Mouse (Mus musculus): ENCODE measurements at regions not wholly inside any gene's neighbourhood (a gene's known extent, or its start where the extent isn't known, plus 50 kb on each side); places are given as distances from the start of the nearest gene placed in this dataset.

DNA sequence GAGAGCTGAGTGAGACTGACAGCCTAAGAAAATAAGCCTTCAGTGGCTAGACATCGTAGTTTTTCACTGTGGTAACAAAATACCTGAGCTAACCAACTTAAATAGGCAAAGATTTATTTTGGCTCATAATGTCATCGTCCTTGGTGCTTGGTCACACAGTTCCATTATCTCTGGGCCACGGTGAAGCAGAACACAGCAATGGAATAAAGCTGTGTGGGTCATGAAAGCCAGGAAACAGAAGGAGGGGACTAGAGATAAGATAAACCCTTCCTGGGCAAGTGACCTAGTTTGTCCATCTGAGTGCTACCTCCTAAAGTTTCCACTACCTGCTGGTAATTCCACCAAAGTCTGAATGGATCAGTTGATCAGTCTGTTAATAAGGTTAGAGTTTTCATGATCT is 134.8 kb upstream of the Gm5129 start:
- no peak for DNase-seq (ENCODE audit: low read depth in 1 of 2, low spot score in 2 of 2)

DNA sequence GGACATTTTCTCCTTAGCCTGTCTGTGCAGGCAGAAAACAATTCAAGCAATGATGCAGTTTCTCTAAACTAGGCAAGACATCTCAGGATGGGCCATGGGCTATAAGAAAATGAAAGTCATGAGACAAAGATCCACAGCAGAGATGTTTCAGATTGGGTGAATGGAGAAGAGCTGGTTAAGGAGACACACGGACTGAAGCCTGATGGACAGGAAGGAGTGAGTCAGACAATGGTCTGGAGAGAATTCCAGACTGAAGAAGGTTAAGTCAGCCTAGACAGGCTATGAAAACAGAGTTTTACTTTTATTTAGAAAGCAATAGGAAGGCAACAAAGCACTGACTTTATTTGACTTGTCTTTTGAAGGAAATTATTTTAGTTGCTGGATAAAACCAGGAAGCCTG is 137.5 kb upstream of the Il6 start:
- no peak for DNase-seq (ENCODE audit: low read depth in 1 of 2, low spot score in 2 of 2)

DNA sequence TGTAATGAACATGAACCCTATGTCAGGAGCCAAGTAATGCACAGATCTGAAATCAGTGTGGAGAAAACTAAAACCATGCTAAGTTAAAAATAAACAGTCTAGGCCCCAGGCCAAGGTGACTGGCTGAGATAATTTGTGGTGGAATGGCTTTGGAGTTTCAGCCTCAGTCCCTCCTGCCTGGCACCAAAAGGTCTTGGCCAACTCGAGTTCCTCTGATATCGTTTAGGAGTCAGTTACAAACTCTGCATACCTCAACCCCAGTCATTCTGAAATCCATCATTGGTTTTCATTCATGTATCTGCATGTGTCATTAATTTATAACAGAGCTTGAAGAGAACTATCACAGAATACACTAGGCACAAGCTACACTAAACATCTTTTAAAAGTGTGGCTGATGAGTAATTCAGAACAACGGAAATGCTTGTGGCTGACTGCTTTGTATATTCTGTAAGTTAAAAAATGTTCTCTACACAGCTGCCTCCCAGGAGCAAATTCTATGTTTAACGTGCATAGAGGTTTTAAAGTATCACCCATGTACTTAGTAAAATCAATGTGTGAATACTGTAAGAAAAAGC is 125.6 kb upstream of the Il6 start:
- no peak for DNase-seq (ENCODE audit: low read depth in 1 of 2, low spot score in 2 of 2)

DNA sequence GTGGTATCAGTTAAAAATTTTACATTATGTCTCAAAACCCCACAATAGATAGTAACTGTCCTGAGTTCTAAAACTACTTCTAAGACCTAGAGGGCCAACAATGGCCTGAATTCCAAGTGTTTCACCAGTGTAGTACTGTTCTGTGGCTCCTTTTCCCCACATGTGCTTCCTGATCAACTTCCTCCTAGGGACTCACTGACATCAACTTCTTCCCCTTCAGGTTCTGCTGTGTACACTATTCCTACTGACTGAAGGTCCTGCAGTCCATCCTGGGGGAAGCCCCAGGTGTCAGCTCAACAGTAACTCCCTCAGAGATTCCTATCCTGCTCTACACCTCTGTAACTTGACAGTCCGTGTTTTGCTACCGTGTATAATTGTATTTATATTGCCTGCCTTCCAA is 120.6 kb upstream of the Il6 start:
- DNase-seq (ENCODE audit: low read depth in 1 of 2, low spot score in 2 of 2), result no peak

DNA sequence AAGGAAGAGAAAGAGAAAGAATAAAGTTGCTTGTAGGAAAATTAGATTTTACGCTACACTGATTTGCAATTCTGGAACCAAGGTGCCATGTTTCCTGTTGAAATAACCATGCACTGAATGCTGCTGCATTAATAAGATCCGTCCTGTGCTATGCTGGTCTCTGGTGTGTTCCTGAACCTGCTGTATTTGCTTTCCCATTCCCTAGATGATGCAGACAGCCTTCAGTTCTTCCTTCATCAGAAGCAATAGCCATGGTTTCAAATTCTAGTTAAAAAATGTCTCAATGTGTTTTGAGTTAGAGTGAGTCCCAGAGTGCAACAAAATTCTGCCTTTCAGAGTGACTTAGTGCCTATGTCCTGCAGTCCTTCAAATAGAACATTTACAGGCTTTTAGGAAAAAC is 120.1 kb upstream of the Il6 start:
- DNase-seq (ENCODE audit: low read depth in 1 of 2, low spot score in 2 of 2), result no peak

DNA sequence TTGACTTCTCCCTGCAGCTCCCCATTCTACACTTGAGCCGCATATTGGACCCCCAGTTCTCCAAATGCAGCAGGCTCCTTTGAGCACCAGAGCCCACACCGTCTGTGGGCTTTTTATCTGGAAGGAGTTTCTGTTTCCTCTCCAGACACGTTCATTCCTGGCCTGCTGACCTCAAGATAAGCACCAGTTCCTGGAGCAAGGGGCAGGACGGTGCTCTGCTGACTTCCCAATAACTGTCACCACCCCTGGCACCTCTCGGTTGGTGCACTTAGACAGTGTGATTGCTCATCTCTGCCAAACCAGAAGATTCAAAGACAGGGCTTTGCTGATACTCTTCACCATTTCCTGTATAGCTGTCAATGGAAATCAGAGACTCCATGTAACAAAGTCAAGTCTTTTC is 119.1 kb upstream of the Il6 start:
- no peak for DNase-seq (ENCODE audit: low read depth in 1 of 2, low spot score in 2 of 2)

DNA sequence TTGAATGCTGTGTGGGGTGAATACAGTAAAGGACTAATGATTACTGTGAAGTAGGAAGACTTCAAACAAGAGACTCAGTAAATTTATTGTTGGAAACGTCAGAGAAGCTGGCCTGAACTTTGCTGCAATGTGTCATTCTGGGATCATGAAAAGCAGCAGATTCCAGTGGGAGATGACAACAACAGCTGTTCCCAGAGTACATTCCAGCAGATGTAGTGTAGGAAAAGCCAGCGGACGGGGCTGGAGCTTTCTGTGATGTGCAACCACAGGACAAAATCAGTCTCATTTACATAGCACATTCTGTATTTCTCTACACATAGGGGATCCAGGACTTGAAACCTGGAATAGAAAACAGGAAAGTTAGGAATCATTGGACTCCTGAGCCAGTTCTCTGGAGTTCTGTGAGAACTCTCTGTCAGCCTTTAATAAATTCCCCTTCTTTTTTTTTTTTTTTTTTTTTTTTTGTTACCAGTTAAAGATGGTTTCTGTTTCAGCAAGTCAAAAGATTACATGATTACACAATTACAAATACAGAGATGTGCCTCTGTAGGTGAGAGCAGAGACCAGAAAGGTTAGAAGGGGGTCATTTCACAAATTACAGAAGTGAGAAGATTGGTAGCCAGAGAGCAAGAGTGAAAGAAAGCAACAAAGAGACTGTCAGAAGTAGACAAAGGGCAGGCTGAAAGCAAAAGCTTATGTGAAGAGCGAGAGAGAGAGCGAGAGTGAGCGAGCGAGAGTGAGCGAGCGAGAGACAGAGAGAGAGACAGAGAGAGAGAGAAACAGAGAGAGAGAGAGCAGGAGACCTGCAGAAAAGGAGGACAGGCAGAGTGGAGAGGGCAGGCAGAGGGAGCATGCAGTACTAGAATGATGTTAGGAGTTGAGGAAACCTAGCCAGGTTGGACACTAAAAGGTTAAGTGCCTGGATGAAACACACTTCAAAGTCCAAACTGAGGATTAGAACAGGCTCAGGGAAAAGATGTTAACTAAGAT is 118.0 kb upstream of the Il6 start:
- no peak for DNase-seq (ENCODE audit: low read depth in 1 of 2, low spot score in 2 of 2)

DNA sequence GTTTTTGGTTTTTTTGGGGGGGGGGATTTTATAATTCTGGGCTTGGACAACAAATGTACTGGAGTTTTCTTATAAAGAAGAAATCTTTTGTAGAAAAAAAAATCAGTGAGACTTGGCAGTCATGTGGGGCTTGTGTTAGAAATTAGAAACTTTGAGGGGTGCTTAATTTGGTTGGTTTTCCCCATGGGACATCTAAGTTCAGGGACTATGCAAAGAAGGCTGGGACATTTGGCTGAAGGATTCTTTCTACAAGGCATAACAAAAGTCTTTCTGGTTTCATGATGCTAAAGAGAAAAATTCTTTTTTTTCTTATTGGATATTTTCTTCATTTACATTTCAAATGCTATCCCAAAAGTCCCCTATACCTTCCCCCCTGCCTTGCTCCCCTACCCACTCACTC is 115.3 kb upstream of the Il6 start:
- no peak for DNase-seq (ENCODE audit: low read depth in 1 of 2, low spot score in 2 of 2)

DNA sequence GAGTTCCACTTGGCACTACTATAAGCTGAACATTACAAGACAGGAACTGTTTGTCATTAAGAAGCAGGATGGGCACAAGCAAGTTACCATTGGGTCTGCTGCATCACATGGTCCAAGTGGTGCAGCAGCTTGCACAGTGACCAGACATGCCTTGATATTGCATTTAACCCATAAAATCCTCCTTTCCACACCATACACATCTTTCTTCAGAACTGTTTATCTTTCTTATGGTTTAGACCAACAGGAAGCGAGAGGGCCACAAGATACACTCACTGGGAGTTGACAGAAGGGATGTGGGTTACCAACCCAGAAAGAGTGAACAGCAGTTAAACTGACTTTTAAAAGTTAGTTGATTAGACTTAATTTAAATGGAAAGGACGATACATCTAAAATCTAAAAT is 111.2 kb upstream of the Il6 start:
- DNase-seq (ENCODE audit: low read depth in 1 of 2, low spot score in 2 of 2), result no peak

DNA sequence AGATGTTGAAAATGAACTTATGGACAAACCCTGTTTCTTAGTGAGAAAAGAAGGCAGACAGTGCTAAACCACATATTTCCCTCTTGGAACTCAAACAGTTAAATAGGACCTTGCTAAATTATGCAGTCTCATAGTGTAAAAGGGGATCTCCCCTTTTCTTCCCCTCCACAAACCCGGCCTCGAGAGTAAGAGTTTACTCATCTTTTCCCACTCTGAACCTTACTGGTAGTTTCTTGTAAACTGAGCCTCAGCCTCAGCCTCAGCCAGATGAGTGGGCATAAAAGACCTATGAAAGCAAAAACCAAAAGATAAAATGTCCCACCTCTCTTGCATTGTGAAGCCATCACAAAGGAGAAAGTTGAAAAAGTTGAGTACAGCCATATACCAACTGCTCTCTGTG is 92.6 kb upstream of the Il6 start:
- DNase-seq (ENCODE audit: low read depth in 1 of 2, low spot score in 2 of 2), result no peak

DNA sequence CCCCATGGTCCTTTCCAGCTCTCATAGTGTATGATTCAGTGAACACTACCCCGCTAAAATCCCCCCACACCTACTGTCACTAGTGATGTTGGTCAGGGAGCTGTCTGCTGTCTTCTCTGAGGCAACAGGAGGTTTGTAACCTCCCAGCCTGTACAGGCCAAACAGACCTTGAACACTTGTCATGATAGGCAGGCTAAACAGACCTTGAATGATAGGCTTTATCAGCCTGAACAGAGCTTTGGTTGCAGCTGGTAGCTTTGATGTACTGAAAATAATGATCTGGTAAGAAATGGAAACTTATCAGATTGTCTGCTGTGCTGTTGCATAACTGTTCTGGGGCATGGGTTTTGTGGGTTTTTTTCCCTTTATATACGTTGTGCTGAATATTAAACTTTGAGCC is 87.4 kb upstream of the Il6 start:
- DNase-seq (ENCODE audit: low read depth in 1 of 2, low spot score in 2 of 2), result no peak

DNA sequence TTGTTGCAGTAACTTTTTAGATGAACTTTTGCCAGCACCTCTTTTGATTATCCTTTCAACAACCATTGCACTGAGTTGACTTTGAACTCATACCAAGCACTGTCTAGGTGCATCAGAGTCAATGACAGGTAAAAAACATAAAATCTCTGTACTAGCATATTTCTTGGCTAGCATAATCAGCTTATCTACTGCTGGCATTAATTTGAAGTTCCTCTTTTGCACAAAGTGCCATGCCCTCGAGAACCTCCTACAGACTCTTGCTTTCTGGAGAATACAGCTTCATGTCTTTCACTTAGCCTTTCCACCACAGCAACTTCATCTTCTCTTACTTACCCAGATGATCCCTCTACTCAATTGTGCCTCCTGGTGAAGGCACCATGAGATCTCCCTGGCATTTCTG is 85.3 kb upstream of the Il6 start:
- DNase-seq (ENCODE audit: low read depth in 1 of 2, low spot score in 2 of 2), result no peak

DNA sequence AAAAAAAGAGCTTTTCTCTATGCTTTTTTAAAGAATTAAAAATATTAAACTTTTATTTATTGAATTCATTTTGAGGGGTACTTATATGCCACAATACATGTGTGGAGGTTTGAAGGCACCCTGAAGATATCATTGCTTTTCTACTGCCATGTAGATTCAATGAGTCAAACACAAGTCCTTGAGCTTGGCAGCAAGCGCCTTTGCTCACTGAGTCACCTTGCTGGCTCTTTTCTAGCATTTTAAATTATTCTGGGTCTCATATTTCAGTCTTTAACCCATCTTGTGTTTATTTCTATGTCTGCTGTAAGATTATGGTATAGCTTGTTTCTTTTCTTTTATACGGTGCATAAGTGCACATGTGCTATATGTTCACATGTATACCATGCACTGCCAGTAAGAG is 83.5 kb upstream of the Il6 start:
- DNase-seq (ENCODE audit: low read depth in 1 of 2, low spot score in 2 of 2), result no peak

DNA sequence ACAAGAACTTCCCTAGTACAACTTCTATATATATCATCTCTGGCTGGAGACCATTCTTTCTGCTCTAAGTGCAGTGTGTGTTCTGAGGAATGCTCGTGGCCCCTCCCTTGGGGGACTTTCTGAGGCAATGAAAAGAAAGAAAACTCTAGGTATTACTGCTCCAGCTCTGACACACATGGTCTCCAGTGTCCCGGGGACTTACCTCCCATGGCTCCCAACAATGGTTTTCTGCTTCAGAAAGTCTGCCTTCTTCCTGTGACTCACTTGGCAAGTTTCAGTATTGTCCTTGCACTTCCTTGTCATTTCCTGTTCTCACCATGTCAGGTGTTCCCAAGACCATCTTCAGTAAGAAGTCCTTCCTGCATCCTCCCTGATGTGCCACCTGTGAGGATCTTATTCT is 65.7 kb upstream of the Il6 start:
- no peak for DNase-seq (ENCODE audit: low read depth in 1 of 2, low spot score in 2 of 2)

DNA sequence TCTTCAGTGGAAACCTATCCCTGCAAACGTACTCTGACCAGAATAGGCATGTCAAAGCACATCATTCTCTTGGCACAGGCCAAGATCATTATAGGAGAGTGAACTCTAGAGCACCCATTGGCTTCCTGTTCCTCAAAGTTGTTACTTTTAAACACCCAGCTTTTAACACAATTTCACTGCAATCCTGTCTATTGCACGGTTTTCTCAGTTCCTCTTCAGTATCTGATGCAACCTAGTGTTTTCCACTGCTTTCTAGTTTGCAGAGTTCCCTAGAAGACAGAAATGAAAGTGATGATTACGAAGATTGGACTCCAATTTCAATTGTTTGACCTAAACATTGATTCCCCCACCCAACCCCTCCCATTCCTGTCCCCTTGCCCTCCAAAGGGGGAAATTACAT is 64.8 kb upstream of the Il6 start:
- DNase-seq (ENCODE audit: low read depth in 1 of 2, low spot score in 2 of 2), result peak; percentile 9 to 48

DNA sequence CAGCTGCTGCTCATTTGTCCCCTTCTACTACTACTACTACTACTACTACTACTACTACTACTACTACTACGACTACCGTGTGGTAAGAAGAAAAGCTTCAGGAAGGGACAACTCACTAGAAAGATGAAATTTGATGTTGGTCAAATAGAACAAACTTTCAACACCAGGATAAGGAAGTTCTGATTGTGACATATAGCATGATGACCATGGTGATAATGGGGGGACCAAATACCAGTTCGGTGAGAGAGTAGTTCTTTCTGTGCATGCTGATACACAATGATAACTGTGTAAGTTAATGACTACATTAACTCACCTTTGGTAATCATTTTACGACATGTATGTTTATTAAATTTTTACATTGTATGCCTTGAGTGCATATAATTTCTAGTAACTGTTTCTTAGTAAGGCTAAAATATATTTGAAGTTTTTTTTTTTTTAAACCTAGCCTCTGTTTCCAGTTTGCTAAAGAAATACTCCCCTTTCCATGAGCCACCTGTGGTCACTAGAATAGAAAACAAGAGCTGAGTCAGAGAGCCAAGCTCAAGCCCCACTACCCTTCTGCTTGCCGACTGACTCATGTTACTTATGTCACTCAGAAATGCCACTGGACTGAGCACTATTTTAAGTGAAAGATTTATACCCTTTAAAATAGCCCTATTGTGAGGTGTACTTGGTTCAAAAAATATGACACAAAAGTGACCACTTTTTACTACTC is 62.3 kb upstream of the Il6 start:
- no peak for DNase-seq (ENCODE audit: low read depth in 1 of 2, low spot score in 2 of 2)

DNA sequence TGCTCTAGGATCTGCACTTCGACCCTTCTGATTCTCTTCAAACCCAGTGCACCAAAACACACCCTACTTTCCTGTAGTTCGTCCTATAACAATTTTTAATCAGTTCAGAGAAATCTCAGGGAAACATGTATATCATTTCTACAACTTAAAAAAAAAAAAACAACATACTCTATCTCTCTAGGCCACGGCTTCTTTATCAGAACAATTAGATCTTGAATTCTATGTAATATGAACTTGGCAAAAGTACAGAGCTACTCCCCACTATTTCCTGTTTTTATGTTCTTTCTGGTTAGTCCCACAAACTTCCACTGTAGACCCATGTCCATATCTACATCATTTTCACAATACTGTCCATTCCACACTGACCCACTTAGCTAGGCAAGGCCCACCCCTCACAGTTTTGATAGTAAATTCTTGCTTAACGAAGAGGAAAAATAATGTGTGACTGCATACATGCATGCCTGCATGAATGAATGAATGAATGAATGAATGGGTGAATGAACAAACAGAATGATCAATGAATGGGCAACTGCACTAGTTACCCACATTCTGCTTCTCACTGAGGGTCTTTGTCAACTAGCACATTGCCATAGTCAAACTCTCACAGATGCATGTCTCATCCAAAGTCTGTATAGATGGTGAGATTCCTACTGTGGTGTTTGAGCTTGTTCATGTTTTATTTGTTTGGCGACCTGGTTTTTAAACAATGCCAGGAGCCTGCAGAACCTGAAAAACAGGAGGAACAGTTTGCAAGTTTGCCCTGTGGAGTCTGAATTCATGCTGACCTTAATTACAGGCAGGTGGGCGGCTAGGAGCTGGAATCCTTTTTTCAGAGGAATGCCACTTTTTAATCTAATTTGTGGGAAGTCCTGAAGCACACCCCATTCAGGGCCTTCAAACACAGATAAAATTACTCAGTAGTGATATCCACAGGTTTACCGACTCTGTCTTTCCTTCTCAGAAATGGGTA is 61.2 kb upstream of the Il6 start:
- no peak for DNase-seq (ENCODE audit: low read depth in 1 of 2, low spot score in 2 of 2)
